Mouse (Mus musculus) E14TG2a.4 (cell line): ENCODE measurements at regions not wholly inside any gene's neighbourhood (a gene's known extent, or its start where the extent isn't known, plus 50 kb on each side); places are given as distances from the start of the nearest gene placed in this dataset.

Experiments used
- CTCF ChIP-seq: conservative IDR thresholded peaks from 2 replicates; pipeline ENCODE4 v1.5.1; 2014; ENCODE audit warnings: low read length
- POU5F1 ChIP-seq: IDR thresholded peaks from 2 replicates; pipeline ENCODE4 v1.6.1; 2014; ENCODE audit warnings: low read length, borderline replicate concordance

DNA sequence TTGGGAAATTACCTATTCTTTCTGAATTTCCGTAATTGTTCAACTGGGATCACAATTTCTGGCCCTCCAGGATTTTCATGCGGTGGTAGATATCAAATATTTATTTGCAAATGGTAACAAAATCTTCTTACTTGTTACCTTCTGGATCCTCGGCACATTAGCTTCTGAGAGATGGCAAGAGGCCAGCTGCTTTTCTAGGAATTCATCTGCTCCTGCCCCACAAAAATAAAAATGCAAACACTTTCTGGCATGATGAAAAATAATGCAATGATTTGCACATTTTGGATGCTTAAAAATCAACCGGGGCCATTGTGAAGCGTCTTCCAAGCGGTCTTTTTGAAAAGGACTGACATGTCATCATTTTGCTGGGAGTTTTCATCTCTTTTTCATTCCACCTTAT lies 258.9 kb downstream of the Tmem38b start:
- TF ChIP-seq CTCF (no peak), POU5F1 (no peak)
